ENCODE assay signal across 10 mouse cellular contexts in the genomic region with DNA sequence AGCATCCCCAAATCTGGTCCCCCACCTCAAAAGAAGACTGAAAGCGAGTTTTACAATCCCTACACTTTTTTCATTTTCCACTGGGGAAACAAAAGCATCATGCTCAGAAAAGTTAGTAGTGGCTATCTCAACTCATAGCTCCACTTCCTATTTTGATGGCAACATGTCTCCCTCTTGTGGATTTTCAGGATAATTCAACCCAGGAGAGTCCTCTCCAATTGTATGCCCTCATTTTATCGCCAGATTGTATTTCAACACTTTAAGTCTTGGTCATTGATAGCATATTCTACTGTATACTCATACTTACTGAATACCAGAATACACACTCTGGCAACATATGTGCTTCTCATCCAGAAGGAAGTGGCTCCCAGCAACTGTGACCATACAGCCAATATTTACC.
DNase-seq lines count a peak whose midpoint lies in the region; ATAC-seq and TF ChIP-seq lines count a peak whose summit lies in the region.
"Had no signal": no experiment of that assay in that cellular context is flagged by ENCODE, and none has a peak within 500 bp of the region (broad histone marks: within the 10 kb centered on the region; RNA-seq: fewer than 3 reads in every experiment).

No protein-coding gene starts in this region.

- no peak overlapping the region for H3K4me2 ChIP-seq in hindbrain, embryonic 13.5 days
- no peak overlapping the region for H3K4me2 ChIP-seq in hindbrain, embryonic 12.5 days (replicated peaks)
- no peak overlapping the region for H3K4me2 ChIP-seq in midbrain, embryonic 14.5 days (ENCODE audit: low read length)
- H3K4me2 ChIP-seq in stomach, postnatal 0 days (replicated peaks; ENCODE audit: low read depth): no peak overlapping the region
- H3K4me2 ChIP-seq: liver, embryonic 15.5 days had no signal

- TF ChIP-seq EP300 in stomach, postnatal 0 days (optimal IDR thresholded peaks at IDR 0.05): no peak

- no peaks in the 10 kb centered on the region for H3K27me3 ChIP-seq in hindbrain, embryonic 13.5 days
- H3K27me3 ChIP-seq in hindbrain, embryonic 12.5 days: no peaks in the 10 kb centered on the region
- H3K27me3 ChIP-seq in midbrain, embryonic 14.5 days (ENCODE audit: control insufficient read depth, insufficient read depth, low read length): no peaks in the 10 kb centered on the region
- no peaks in the 10 kb centered on the region for H3K27me3 ChIP-seq in midbrain, embryonic 10.5 days (ENCODE audit: low read depth, poor library complexity, severe bottlenecking)
- no peaks in the 10 kb centered on the region for H3K27me3 ChIP-seq in stomach, postnatal 0 days (ENCODE audit: control insufficient read depth, insufficient read depth, low read length)
- H3K27me3 ChIP-seq: liver, embryonic 15.5 days had no signal

- H3K9me3 ChIP-seq in hindbrain, embryonic 13.5 days: no peaks in the 10 kb centered on the region
- no peaks in the 10 kb centered on the region for H3K9me3 ChIP-seq in hindbrain, embryonic 12.5 days (replicated peaks)
- no peaks in the 10 kb centered on the region for H3K9me3 ChIP-seq in midbrain, embryonic 14.5 days (ENCODE audit: control insufficient read depth, low read length)
- no peaks in the 10 kb centered on the region for H3K9me3 ChIP-seq in midbrain, embryonic 10.5 days (replicated peaks)
- no peaks in the 10 kb centered on the region for H3K9me3 ChIP-seq in stomach, postnatal 0 days (ENCODE audit: control insufficient read depth, low read length)
- H3K9me3 ChIP-seq: liver, embryonic 15.5 days had no signal

- ATAC-seq in hindbrain, embryonic 13.5 days (ENCODE audit: low FRiP score): 0 out of 2 replicates have a peak, but pooled peaks have one; percentile 28
- ATAC-seq in hindbrain, embryonic 12.5 days (ENCODE audit: low FRiP score): no peak
- no peak for ATAC-seq in midbrain, embryonic 14.5 days (ENCODE audit: low FRiP score, low TSS enrichment)
- ATAC-seq in stomach, postnatal 0 days (ENCODE audit: low FRiP score, low TSS enrichment): no peak

- WGBS in hindbrain, embryonic 13.5 days: 47% methylated on average over 2 of the region's 2 CpGs
- WGBS in hindbrain, embryonic 12.5 days: 46% methylated on average over 2 of the region's 2 CpGs
- 48% methylated on average over 2 of the region's 2 CpGs for WGBS in midbrain, embryonic 14.5 days
- WGBS in midbrain, embryonic 10.5 days: 51% methylated on average over 2 of the region's 2 CpGs
- 36% methylated on average over 2 of the region's 2 CpGs for WGBS in stomach, postnatal 0 days

- TF ChIP-seq CTCF in stomach, postnatal 0 days (IDR thresholded peaks at IDR 0.05; ENCODE audit: low read depth): peak; percentile 68

- H3K4me3 ChIP-seq in hindbrain, embryonic 13.5 days: no peak overlapping the region
- no peak overlapping the region for H3K4me3 ChIP-seq in hindbrain, embryonic 12.5 days
- H3K4me3 ChIP-seq in midbrain, embryonic 14.5 days (replicated peaks; ENCODE audit: low read depth, low read length): no peak overlapping the region
- H3K4me3 ChIP-seq in midbrain, embryonic 10.5 days: no peak overlapping the region
- no peak overlapping the region for H3K4me3 ChIP-seq in stomach, postnatal 0 days (ENCODE audit: low read depth, low read length)
- H3K4me3 ChIP-seq: liver, embryonic 15.5 days had no signal

- H3K27ac ChIP-seq in hindbrain, embryonic 13.5 days: no peak overlapping the region
- H3K27ac ChIP-seq in hindbrain, embryonic 12.5 days: no peak overlapping the region
- no peak overlapping the region for H3K27ac ChIP-seq in midbrain, embryonic 14.5 days (replicated peaks; ENCODE audit: low read depth, low read length)
- H3K27ac ChIP-seq in midbrain, embryonic 10.5 days (replicated peaks): no peak overlapping the region
- H3K27ac ChIP-seq in stomach, postnatal 0 days (replicated peaks): no peak overlapping the region
- H3K27ac ChIP-seq: liver, embryonic 15.5 days had no signal

- no peaks in the 10 kb centered on the region for H3K4me1 ChIP-seq in hindbrain, embryonic 13.5 days (replicated peaks)
- no peaks in the 10 kb centered on the region for H3K4me1 ChIP-seq in hindbrain, embryonic 12.5 days
- H3K4me1 ChIP-seq in midbrain, embryonic 14.5 days (ENCODE audit: control insufficient read depth, insufficient read depth, low read length): no peaks in the 10 kb centered on the region
- no peaks in the 10 kb centered on the region for H3K4me1 ChIP-seq in midbrain, embryonic 10.5 days
- no peaks in the 10 kb centered on the region for H3K4me1 ChIP-seq in stomach, postnatal 0 days (replicated peaks; ENCODE audit: control insufficient read depth, insufficient read depth)
- H3K4me1 ChIP-seq: liver, embryonic 15.5 days had no signal

- no peaks in the 10 kb centered on the region for H3K36me3 ChIP-seq in hindbrain, embryonic 13.5 days
- no peaks in the 10 kb centered on the region for H3K36me3 ChIP-seq in hindbrain, embryonic 12.5 days
- no peaks in the 10 kb centered on the region for H3K36me3 ChIP-seq in midbrain, embryonic 14.5 days (ENCODE audit: control insufficient read depth, insufficient read depth, low read length)
- no peaks in the 10 kb centered on the region for H3K36me3 ChIP-seq in midbrain, embryonic 10.5 days
- no peaks in the 10 kb centered on the region for H3K36me3 ChIP-seq in stomach, postnatal 0 days (ENCODE audit: control insufficient read depth, insufficient read depth, low read length)
- H3K36me3 ChIP-seq: liver, embryonic 15.5 days had no signal

- no peak overlapping the region for H3K9ac ChIP-seq in hindbrain, embryonic 13.5 days
- H3K9ac ChIP-seq in hindbrain, embryonic 12.5 days: no peak overlapping the region
- H3K9ac ChIP-seq in midbrain, embryonic 14.5 days (replicated peaks; ENCODE audit: low read length): no peak overlapping the region
- no peak overlapping the region for H3K9ac ChIP-seq in stomach, postnatal 0 days (ENCODE audit: low read length)
- H3K9ac ChIP-seq: liver, embryonic 15.5 days had no signal

- DNase-seq in midbrain, embryonic 14.5 days: peak; percentile 77
- DNase-seq in midbrain, embryonic 10.5 days (ENCODE audit: low spot score): no peak
- peak; percentile 51 for DNase-seq in embryo, embryonic 10.5 days (ENCODE audit: low spot score)
- no peak for DNase-seq in stomach, postnatal 0 days (ENCODE audit: low spot score)
- DNase-seq in gastrocnemius, postnatal 25 days: no peak
- DNase-seq in gastrocnemius, adult 18-20 months (ENCODE audit: low spot score): no peak
- DNase-seq: heart, postnatal 4 days had no signal

Comparison
In these comparisons a context has a peak if more than half of its experiments do, and no peak if none do; other contexts are left out.
1. DNase-seq: peak in midbrain, embryonic 14.5 days (single experiment) and embryo, embryonic 10.5 days (single experiment); none in midbrain, embryonic 10.5 days (single experiment), stomach, postnatal 0 days (single experiment), gastrocnemius, postnatal 25 days (single experiment) and gastrocnemius, adult 18-20 months (single experiment).